Mouse (Mus musculus) mouse embryonic stem cell (cell line): Measurements from ENCODE around the gene Cfap45.

Experiments
- in situ Hi-C, 2 experiments: fragments of 300-500 bp; cut with MboI; formaldehyde crosslinking; loops; 1 replicate in 1 of 2; 3 replicates in 1 of 2; pipeline ENCODE4 v1.14.3; 2019 to 2020; ENCODE audit warnings: low sequenced_read_pairs in 2 of 2, low pct_unique_long_range_greater_than_20kb in 1 of 2, mixed read lengths in 1 of 2; ENCODE audit not compliant: unreplicated experiment in 1 of 2

The Cfap45 gene

GRCm38 (mm10) chr1:172535116-172535515 is 14.5 kb downstream of the Cfap45 start:
- in situ Hi-C loops, result no loop called here

GRCm38 (mm10) chr1:172539827-172540226 is 19.2 kb downstream of the Cfap45 start:
- in situ Hi-C loops, result no loop called here

DNA sequence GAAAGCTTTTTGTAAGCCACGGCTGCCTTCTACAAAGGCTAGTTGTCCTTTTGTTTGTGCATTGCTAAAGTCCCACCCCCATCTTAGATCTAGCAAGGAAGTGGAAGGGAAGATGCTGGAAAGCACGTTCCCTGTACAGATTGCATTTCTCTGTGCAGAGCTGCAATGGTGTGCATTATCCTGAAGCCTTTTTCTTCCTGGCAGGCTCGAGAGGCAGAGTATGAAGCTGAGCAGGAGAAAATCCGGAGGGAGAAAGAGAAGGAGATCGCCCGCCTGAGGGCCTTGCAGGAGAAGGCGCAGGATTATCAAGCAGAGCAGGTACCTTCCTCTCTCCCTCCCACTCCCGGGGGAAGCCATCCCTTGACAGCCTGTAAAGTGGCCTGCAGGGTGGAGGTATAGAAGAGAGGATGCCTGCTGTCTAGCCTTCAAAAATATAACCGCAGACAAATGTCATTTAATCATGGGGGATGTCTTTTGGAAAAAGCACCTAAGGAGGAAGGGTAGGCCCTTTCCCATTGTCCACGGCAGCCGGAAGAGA is 19.8 kb downstream of the Cfap45 start:
- in situ Hi-C loops, result no loop called here

DNA sequence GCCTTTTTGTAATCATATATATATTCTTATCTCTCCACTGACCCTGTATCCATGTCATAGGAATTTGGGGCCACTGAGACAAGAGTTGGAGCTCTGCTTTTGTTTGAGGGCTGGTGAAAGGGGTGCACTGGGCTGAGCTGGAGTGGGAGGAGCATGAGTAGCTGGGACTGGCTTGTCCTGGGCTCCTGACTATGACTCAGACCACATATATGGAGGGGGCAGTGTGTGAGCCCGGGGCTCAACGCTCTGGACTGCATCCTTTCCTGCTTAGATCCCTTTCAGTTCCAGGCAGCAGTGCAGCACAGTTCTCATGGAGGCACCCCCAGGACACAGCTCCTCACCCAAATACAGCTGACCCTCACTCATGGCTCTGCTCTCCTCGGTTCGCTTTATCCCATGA is 25.5 kb downstream of the Cfap45 start:
- in situ Hi-C loops, result no loop called here

GRCm38 (mm10) chr1:172548501-172548900 is 27.9 kb downstream of the Cfap45 start:
- in situ Hi-C loops, result no loop called here

- in situ Hi-C loops, result no loop called here
Observed at GRCm38 (mm10) chr1:172549314-172549713, 28.7 kb downstream of the Cfap45 start.

GRCm38 (mm10) chr1:172549717-172550116 is 29.1 kb downstream of the Cfap45 start:
- in situ Hi-C loops, result no loop called here

GRCm38 (mm10) chr1:172550551-172550951 is 29.9 kb downstream of the Cfap45 start:
- in situ Hi-C loops, result no loop called here

- in situ Hi-C loops, result no loop called here
Observed at GRCm38 (mm10) chr1:172551009-172551408, 30.4 kb downstream of the Cfap45 start.

- in situ Hi-C loops, result no loop called here
Observed at GRCm38 (mm10) chr1:172552623-172553022, 32.0 kb downstream of the Cfap45 start.

DNA sequence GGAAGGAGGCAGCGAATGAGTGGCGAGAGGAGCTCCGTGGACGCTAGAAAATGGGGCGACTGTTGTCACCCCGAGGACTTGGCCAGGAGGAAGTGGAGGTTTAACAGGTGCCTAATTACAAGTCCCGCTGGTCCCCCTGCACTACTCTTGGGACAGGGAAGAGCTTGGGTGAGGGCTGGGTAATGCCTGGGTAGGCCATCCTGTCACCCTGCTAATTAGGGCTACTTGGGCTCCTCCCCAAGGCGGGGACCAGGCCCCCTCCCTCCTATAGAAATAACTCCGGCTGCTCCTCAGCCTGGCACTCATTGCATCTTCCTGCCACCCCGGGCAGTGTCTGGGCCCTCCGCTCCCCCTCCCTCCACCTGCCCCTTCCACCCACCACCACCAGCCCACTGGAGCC is 35.0 kb downstream of the Cfap45 start, which contains the start of gene Vsig8:
Gene Vsig8, plus strand, starts transcription at position 301 of the 400 bp plus-strand sequence.
- in situ Hi-C loops, result no loop called here

- in situ Hi-C loops, result no loop called here
Observed at GRCm38 (mm10) chr1:172562641-172563464, 42.3 kb downstream of the Cfap45 start.

- in situ Hi-C loops, result no loop called here
Observed at GRCm38 (mm10) chr1:172563465-172563828, 42.8 kb downstream of the Cfap45 start.

- in situ Hi-C loops, result no loop called here
Observed at GRCm38 (mm10) chr1:172566131-172566530, 45.5 kb downstream of the Cfap45 start.

DNA sequence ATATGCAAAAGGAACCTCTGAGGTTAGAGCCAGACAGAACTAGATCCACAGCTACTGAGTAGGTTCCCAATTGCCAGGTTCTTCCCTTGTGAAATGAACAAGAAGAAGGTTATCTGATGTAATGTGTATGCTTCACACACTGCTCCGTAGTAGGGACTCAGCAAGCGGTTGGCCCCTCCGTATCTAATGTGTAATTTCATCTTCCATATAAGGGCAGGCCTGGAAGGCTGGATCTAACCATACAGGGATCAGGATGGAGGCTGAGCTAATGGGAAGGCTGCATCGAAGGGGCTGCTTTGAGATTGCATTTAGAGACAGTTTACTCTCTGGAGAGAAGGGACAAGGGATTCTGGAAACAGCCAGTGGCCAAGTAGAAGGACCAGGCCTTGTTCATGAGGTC is 47.2 kb downstream of the Cfap45 start:
- in situ Hi-C loops, result no loop called here

- in situ Hi-C loops, result no loop called here
Observed at GRCm38 (mm10) chr1:172580116-172580515, 59.5 kb downstream of the Cfap45 start.

- in situ Hi-C loops, result no loop called here
Observed at GRCm38 (mm10) chr1:172582436-172582835, 61.8 kb downstream of the Cfap45 start.

DNA sequence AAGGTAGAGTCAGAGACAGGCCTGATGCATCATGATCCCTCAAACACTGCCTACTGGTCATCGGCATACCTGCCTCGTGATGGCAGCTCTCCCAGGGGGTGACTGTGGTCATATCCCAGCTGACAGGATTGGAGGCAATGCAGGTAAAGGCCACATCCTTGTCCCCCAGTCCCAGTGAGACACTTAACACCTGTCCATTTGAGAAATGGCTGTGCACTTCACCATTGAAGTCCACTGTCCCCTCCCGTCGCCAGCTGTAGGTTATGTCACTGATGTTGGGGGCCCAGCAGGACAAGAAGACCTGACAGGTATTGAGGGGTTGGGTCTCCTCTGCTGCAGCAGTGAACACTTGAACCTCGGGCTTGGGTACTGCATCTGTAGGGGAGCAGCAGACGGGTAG is 63.7 kb downstream of the Cfap45 start:
- in situ Hi-C loops, result no loop called here

DNA sequence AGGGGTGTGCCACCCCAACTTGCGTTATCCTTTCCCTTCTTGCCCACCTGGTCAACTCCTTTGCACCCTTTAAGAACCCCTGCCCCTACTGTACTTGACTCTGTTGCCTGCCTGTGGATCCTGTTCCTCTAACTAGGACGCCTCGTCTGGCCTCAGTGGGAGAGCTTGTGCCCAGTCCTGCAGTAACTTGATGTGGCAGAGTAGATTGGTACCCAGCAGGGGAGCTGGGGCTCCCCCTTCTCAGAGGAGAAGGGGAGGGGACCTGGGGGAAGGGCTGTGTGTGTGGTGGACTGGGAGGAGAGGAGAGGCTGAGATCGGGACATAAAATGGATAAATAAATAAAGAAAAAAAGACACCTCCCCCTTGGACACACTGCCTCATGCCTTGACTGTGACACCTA is 64.4 kb downstream of the Cfap45 start:
- in situ Hi-C loops, result no loop called here
